Mouse (Mus musculus): ENCODE measurements around the gene Slamf1.

DNA sequence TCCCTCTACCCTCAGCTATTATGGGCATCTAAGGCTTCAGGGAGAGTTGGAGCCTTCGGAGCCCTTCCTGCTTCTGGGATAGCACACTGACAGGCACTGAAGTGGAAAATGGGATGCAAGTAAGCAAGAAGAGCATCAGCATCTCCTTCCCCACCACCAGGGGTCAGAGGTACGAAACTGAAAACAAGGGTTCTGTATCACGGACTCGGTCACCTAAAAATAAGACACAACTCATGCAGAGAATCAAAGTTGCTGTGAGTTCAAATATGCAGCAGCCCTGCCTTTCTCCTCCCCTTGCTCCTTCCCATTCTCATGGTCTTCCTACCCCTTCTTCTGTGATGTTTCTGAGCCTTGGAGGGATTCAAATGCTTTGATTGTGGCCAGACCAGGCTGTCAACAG, 58.5 kb downstream of the Slamf1 start:
- TF ChIP-seq POLR2A (IDR thresholded peaks at IDR 0.05; ENCODE audit: control insufficient read depth, extremely low read depth, insufficient read depth, low read length, poor library complexity) (no peak), CTCF (IDR thresholded peaks at IDR 0.05; ENCODE audit: borderline replicate concordance, control insufficient read depth, extremely low read depth, insufficient read depth, low read length, poor library complexity) (no peak)
